Mouse (Mus musculus): ENCODE measurements around the gene Rinl. TPM values are rescaled to one million over a fixed set of nuclear protein-coding genes. Genes with fewer than 3 reads are reported as not detected.

Gene Rinl
- total RNA-seq, 1 experiment from 2014 or later, result 67.9 TPM

GRCm38 (mm10) chr7:28818861-28819452, 30.2 kb downstream of the Rinl start:
- ATAC-seq (replicated peaks; ENCODE audit: insufficient number of reproducible peaks, low FRiP score, low TSS enrichment, poor library complexity, severe bottlenecking), result no peak

GRCm38 (mm10) chr7:28819571-28819970, 30.8 kb downstream of the Rinl start:
- no peak for ATAC-seq (replicated peaks; ENCODE audit: insufficient number of reproducible peaks, low FRiP score, low TSS enrichment, poor library complexity, severe bottlenecking)

GRCm38 (mm10) chr7:28820358-28821260, 31.8 kb downstream of the Rinl start:
- no peak for ATAC-seq (replicated peaks; ENCODE audit: insufficient number of reproducible peaks, low FRiP score, low TSS enrichment, poor library complexity, severe bottlenecking)

- ATAC-seq (replicated peaks; ENCODE audit: insufficient number of reproducible peaks, low FRiP score, low TSS enrichment, poor library complexity, severe bottlenecking), result no peak; the same call in 1 of the 2 replicates
Measured at GRCm38 (mm10) chr7:28821261-28821831, 32.6 kb downstream of the Rinl start.

- no peak for ATAC-seq (replicated peaks; ENCODE audit: insufficient number of reproducible peaks, low FRiP score, low TSS enrichment, poor library complexity, severe bottlenecking)
Measured at GRCm38 (mm10) chr7:28822556-28822955, 33.8 kb downstream of the Rinl start.

GRCm38 (mm10) chr7:28822993-28823903, 34.5 kb downstream of the Rinl start:
- no peak for ATAC-seq (replicated peaks; ENCODE audit: insufficient number of reproducible peaks, low FRiP score, low TSS enrichment, poor library complexity, severe bottlenecking)

GRCm38 (mm10) chr7:28823932-28824331, 35.2 kb downstream of the Rinl start:
- ATAC-seq (replicated peaks; ENCODE audit: insufficient number of reproducible peaks, low FRiP score, low TSS enrichment, poor library complexity, severe bottlenecking), result no peak

- ATAC-seq (replicated peaks; ENCODE audit: insufficient number of reproducible peaks, low FRiP score, low TSS enrichment, poor library complexity, severe bottlenecking), result peak; percentile 94
Measured at GRCm38 (mm10) chr7:28824941-28825685, 36.3 kb downstream of the Rinl start, which contains the start of gene Ech1. Ech1 (plus strand) TSS chr7:28825217.

- ATAC-seq (replicated peaks; ENCODE audit: insufficient number of reproducible peaks, low FRiP score, low TSS enrichment, poor library complexity, severe bottlenecking), result no peak
Measured at GRCm38 (mm10) chr7:28825686-28826401, 37.1 kb downstream of the Rinl start.

- ATAC-seq (replicated peaks; ENCODE audit: insufficient number of reproducible peaks, low FRiP score, low TSS enrichment, poor library complexity, severe bottlenecking), result no peak
Measured at GRCm38 (mm10) chr7:28826402-28826772, 37.6 kb downstream of the Rinl start.

GRCm38 (mm10) chr7:28827338-28827737, 38.6 kb downstream of the Rinl start:
- no peak for ATAC-seq (replicated peaks; ENCODE audit: insufficient number of reproducible peaks, low FRiP score, low TSS enrichment, poor library complexity, severe bottlenecking)

- no peak for ATAC-seq (replicated peaks; ENCODE audit: insufficient number of reproducible peaks, low FRiP score, low TSS enrichment, poor library complexity, severe bottlenecking)
Measured at GRCm38 (mm10) chr7:28829821-28830220, 41.1 kb downstream of the Rinl start.

GRCm38 (mm10) chr7:28830981-28831380, 42.2 kb downstream of the Rinl start:
- no peak for ATAC-seq (replicated peaks; ENCODE audit: insufficient number of reproducible peaks, low FRiP score, low TSS enrichment, poor library complexity, severe bottlenecking)

- no peak for ATAC-seq (replicated peaks; ENCODE audit: insufficient number of reproducible peaks, low FRiP score, low TSS enrichment, poor library complexity, severe bottlenecking)
Measured at GRCm38 (mm10) chr7:28831411-28832125, 42.8 kb downstream of the Rinl start.

GRCm38 (mm10) chr7:28832137-28832536, 43.4 kb downstream of the Rinl start:
- ATAC-seq (replicated peaks; ENCODE audit: insufficient number of reproducible peaks, low FRiP score, low TSS enrichment, poor library complexity, severe bottlenecking), result no peak

- ATAC-seq (replicated peaks; ENCODE audit: insufficient number of reproducible peaks, low FRiP score, low TSS enrichment, poor library complexity, severe bottlenecking), result no peak
Measured at GRCm38 (mm10) chr7:28833723-28834347, 45.1 kb downstream of the Rinl start, which contains the start of gene Lgals4. Lgals4 (plus strand) TSS chr7:28833854.
